Mouse (Mus musculus) ES-Bruce4 (cell line): Measurements from ENCODE around the gene Akap13. TPM values are rescaled to one million over a fixed set of nuclear protein-coding genes. Genes with fewer than 3 reads are reported as not detected.

Experiments
- H3K27ac ChIP-seq: 2 replicates; pipeline ENCODE4 v1.5.1; 2012; ENCODE audit warnings: low read length, inconsistent platforms; ENCODE audit not compliant: insufficient read depth
- H3K27me3 ChIP-seq: 2 replicates; pipeline ENCODE4 v1.6.1; 2012; ENCODE audit warnings: mild to moderate bottlenecking, low read length, inconsistent platforms; ENCODE audit not compliant: control insufficient read depth, poor library complexity, insufficient read depth, severe bottlenecking
- H3K36me3 ChIP-seq: 2 replicates; pipeline ENCODE4 v1.6.1; 2012; ENCODE audit warnings: inconsistent platforms, mild to moderate bottlenecking, low read length, moderate library complexity; ENCODE audit not compliant: control insufficient read depth, poor library complexity, insufficient read depth, severe bottlenecking
- H3K4me1 ChIP-seq: one replicate; pipeline ENCODE4 v1.8.1; 2011; ENCODE audit warnings: low read length; ENCODE audit not compliant: control insufficient read depth, insufficient read depth
- H3K4me3 ChIP-seq: 2 replicates; pipeline ENCODE4 v1.5.1; 2011; ENCODE audit warnings: low read depth, mild to moderate bottlenecking, low read length
- H3K9ac ChIP-seq: 2 replicates; pipeline ENCODE4 v1.6.1; 2012; ENCODE audit warnings: low read depth, mild to moderate bottlenecking, inconsistent platforms; ENCODE audit not compliant: poor library complexity, severe bottlenecking
- H3K9me3 ChIP-seq: replicated peaks from 2 replicates; pipeline ENCODE4 v1.6.1; 2012; ENCODE audit warnings: mild to moderate bottlenecking, low read length, inconsistent platforms; ENCODE audit not compliant: control insufficient read depth, poor library complexity, insufficient read depth, severe bottlenecking
- CTCF ChIP-seq: IDR thresholded peaks from one replicate; pipeline ENCODE4 v1.8.1; 2011; ENCODE audit warnings: low read depth, low read length
- EP300 ChIP-seq: IDR thresholded peaks from 2 replicates; pipeline ENCODE4 v1.6.1; 2011; ENCODE audit warnings: low read depth, low read length; ENCODE audit not compliant: insufficient read depth
- POLR2A ChIP-seq: IDR thresholded peaks from one replicate; pipeline ENCODE4 v1.8.1; 2011; ENCODE audit warnings: low read length; ENCODE audit not compliant: insufficient read depth
- polyA plus RNA-seq: library from polyadenylated mRNA; stranded (reverse); fragments of >200 nt; gene quantifications from 2 replicates; pipeline ENCODE4 v1.2.4, GENCODE M21; 2011; ENCODE audit warnings: low read depth; ENCODE audit not compliant: missing spikeins, insufficient read depth, insufficient read length

Gene Akap13
- polyA plus RNA-seq, 1 experiment = 27.4 TPM

DNA sequence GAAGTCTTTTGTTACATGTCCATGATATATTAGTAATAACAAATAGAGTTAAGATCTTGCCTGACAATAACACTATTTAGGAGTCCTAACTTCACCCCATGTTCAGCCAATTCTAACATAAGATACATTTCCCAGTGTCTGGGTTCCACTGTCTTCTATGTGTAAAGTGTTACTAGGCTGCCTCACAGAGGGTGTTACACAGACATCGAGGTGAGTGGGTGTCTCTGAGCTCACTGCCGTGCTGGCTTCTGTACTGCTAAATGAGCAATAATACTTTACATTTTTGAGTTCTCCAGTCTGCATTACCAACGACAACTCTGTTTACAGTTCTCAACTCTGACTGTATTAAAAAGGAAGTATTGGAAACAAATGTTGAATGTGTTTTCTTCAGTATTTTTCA is 209.1 kb downstream of the Akap13 start:
- Histone ChIP-seq H3K36me3 (no peaks in the 10 kb centered on the region), H3K4me1 (no peaks in the 10 kb centered on the region), H3K4me3 (no peak overlapping the region), H3K9ac (no peak overlapping the region), H3K9me3 (no peaks in the 10 kb centered on the region), H3K27ac (no peak overlapping the region), H3K27me3 (no peaks in the 10 kb centered on the region)
- TF ChIP-seq CTCF (no peak), POLR2A (no peak), EP300 (no peak)

DNA sequence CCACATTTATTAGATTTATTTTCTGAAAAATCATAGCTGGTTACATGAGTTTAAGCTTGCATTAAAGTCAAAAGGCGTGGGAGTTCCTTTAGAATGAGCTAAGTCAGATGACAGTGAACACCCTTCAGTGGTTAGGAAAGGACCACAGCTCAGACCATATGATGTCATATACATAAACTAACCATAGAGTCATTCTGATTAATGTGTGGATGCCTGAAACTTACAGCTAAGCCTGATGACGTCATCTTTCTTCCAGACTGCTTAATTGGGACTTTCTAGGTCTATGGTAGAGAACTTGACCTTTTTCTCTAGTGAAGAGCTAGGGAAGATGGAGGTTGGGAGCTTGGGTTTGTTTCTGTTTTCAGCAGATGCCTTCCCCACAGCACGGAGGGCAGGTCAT is 211.6 kb downstream of the Akap13 start:
- Histone ChIP-seq H3K4me3 (no peak overlapping the region), H3K36me3 (no peaks in the 10 kb centered on the region), H3K4me1 (no peaks in the 10 kb centered on the region), H3K27ac (no peak overlapping the region), H3K9me3 (no peaks in the 10 kb centered on the region), H3K9ac (no peak overlapping the region), H3K27me3 (no peaks in the 10 kb centered on the region)
- TF ChIP-seq CTCF = no peak
- TF ChIP-seq POLR2A = no peak
- TF ChIP-seq EP300 = no peak

DNA sequence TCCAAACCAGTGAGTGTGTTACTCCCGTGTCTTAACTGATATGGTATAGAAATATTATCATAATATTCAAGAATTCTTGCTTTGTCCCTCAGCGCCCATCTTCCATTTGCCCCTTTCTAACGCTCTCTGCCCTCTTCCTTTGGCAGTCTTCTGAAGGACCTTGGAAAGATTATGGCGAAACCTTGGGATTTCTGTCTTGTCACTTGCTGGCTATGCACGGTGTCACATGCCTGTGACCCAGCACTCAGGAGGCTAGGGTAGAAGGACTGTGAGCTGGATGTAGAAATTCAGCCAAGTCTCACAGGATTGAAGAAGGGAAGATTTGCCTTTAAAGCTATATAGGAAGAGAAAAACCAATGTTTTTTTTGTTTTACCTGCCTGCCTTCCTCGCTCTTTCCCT is 212.2 kb downstream of the Akap13 start:
- TF ChIP-seq POLR2A (no peak), CTCF (no peak), EP300 (no peak)

DNA sequence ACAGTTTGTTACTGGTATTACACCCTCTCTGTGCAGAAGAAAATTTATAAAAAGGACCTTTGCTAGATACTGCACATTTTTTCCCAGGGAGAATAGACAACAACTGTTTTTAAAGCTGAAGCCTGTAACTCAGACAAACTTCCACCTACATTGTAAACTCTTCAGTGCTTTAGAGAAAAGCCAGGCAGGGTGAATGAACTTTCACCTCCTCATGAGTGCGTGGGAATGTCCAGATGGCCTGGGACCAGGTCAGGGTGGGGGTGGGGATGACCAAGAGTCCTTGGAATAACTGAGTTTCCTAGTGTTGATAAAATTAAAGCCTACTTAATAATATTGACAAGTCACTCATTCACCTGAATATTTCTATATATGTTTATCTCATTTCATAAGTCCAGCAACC is 213.1 kb downstream of the Akap13 start:
- no peaks in the 10 kb centered on the region for H3K9me3 ChIP-seq
- no peaks in the 10 kb centered on the region for H3K36me3 ChIP-seq
- no peak for TF ChIP-seq CTCF
- no peak for TF ChIP-seq EP300
- no peak for TF ChIP-seq POLR2A
- no peaks in the 10 kb centered on the region for H3K4me1 ChIP-seq
- no peak overlapping the region for H3K27ac ChIP-seq
- H3K9ac ChIP-seq = no peak overlapping the region
- no peak overlapping the region for H3K4me3 ChIP-seq
- H3K27me3 ChIP-seq = no peaks in the 10 kb centered on the region

More for the DNA sequence above, 212.2 kb downstream of the Akap13 start:
- Histone ChIP-seq H3K4me1 (no peaks in the 10 kb centered on the region), H3K9ac (no peak overlapping the region), H3K27me3 (no peaks in the 10 kb centered on the region), H3K27ac (no peak overlapping the region), H3K9me3 (no peaks in the 10 kb centered on the region), H3K36me3 (no peaks in the 10 kb centered on the region), H3K4me3 (no peak overlapping the region)

DNA sequence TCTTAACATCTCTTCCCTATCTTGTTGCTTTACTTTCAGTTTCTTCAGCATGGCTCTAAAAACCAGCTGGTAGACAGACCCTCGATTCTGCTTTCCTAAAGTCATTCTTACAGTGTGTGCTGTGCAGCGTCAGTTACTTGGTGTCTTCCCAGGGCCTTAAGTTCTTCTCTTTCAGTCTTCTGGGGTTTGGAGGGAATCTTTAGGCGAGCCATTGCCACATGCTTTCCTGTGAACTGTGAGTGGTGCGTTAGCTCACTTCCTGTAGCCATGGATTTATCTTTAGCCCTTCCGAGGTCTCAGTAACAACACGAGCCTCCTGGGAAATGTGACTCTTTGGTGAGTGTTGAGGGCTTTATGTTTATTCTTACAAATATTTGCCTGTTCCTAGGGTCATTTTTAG is 214.1 kb downstream of the Akap13 start:
- H3K9me3 ChIP-seq = no peaks in the 10 kb centered on the region
- no peak for TF ChIP-seq POLR2A
- TF ChIP-seq CTCF = no peak
- no peak for TF ChIP-seq EP300
- no peaks in the 10 kb centered on the region for H3K4me1 ChIP-seq
- H3K36me3 ChIP-seq = no peaks in the 10 kb centered on the region
- no peak overlapping the region for H3K4me3 ChIP-seq
- H3K9ac ChIP-seq = no peak overlapping the region
- H3K27ac ChIP-seq = no peak overlapping the region
- no peaks in the 10 kb centered on the region for H3K27me3 ChIP-seq

DNA sequence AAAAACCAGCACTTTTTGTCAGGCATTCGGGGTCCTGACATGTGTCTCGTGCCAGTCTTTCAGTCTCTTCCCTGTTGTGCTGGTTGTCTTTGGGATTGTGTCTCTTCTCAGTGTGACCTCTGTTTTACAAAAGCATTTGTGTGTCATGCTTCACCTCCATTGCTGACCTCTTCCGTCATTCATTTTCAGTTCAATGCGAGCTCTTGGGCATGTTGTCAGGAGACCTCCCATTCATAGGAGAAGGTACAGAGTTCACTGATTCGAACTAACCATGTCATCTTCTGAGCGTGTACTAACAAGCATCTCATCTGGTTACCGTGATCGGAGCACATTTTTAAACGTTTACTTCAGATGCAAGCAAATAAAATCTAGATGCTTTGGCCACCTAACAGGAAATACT is 224.3 kb downstream of the Akap13 start:
- no peaks in the 10 kb centered on the region for H3K4me1 ChIP-seq
- no peak for TF ChIP-seq EP300
- TF ChIP-seq CTCF = no peak
- no peak for TF ChIP-seq POLR2A
- no peak overlapping the region for H3K27ac ChIP-seq
- H3K9me3 ChIP-seq = no peaks in the 10 kb centered on the region
- H3K9ac ChIP-seq = no peak overlapping the region
- H3K27me3 ChIP-seq = no peaks in the 10 kb centered on the region
- no peaks in the 10 kb centered on the region for H3K36me3 ChIP-seq
- no peak overlapping the region for H3K4me3 ChIP-seq
